Mouse (Mus musculus) MEL-GATA-1-ER (cell line): Measurements from ENCODE around the gene Dync1i1.

Experiments
- DNase-seq: peaks from one replicate; pipeline ENCODE4 v3.0.0-alpha.2; 2012; ENCODE audit warnings: low read depth; ENCODE audit errors: extremely low read depth

Gene Dync1i1

GRCm38 (mm10) chr6:5854048-5854836 lies 128.8 kb downstream of the Dync1i1 start:
- DNase-seq: no peak

- DNase-seq: no peak
Observed at GRCm38 (mm10) chr6:5855526-5855925, 130.1 kb downstream of the Dync1i1 start.

GRCm38 (mm10) chr6:5858371-5858770 lies 132.9 kb downstream of the Dync1i1 start:
- DNase-seq: peak; percentile 5

GRCm38 (mm10) chr6:5858901-5859598 lies 133.6 kb downstream of the Dync1i1 start:
- no peak for DNase-seq

- DNase-seq: no peak
Observed at GRCm38 (mm10) chr6:5859630-5860029, 134.2 kb downstream of the Dync1i1 start.

- no peak for DNase-seq
Observed at GRCm38 (mm10) chr6:5866091-5866490, 140.7 kb downstream of the Dync1i1 start.

GRCm38 (mm10) chr6:5867221-5867620 lies 141.8 kb downstream of the Dync1i1 start:
- DNase-seq: no peak

- DNase-seq: no peak
Observed at GRCm38 (mm10) chr6:5871060-5871459, 145.6 kb downstream of the Dync1i1 start.

- DNase-seq: no peak
Observed at GRCm38 (mm10) chr6:5871581-5872298, 146.3 kb downstream of the Dync1i1 start.

- DNase-seq: no peak
Observed at GRCm38 (mm10) chr6:5889341-5889740, 163.9 kb downstream of the Dync1i1 start.

- no peak for DNase-seq
Observed at GRCm38 (mm10) chr6:5911295-5911694, 185.9 kb downstream of the Dync1i1 start.

- no peak for DNase-seq
Observed at GRCm38 (mm10) chr6:5915028-5915427, 189.6 kb downstream of the Dync1i1 start.

- DNase-seq: no peak
Observed at GRCm38 (mm10) chr6:5920670-5921069, 195.2 kb downstream of the Dync1i1 start.

GRCm38 (mm10) chr6:5922676-5923075 lies 197.2 kb downstream of the Dync1i1 start:
- DNase-seq: no peak

- DNase-seq: no peak
Observed at GRCm38 (mm10) chr6:5923148-5923547, 197.7 kb downstream of the Dync1i1 start.

GRCm38 (mm10) chr6:5930140-5930539 lies 204.7 kb downstream of the Dync1i1 start:
- DNase-seq: no peak

GRCm38 (mm10) chr6:5935587-5936353 lies 210.3 kb downstream of the Dync1i1 start:
- no peak for DNase-seq

- no peak for DNase-seq
Observed at GRCm38 (mm10) chr6:5949812-5950392, 224.5 kb downstream of the Dync1i1 start.

GRCm38 (mm10) chr6:5956316-5956913 lies 231.0 kb downstream of the Dync1i1 start:
- DNase-seq: no peak

GRCm38 (mm10) chr6:5960728-5961127 lies 235.3 kb downstream of the Dync1i1 start:
- DNase-seq: no peak

- no peak for DNase-seq
Observed at GRCm38 (mm10) chr6:5961960-5962359, 236.5 kb downstream of the Dync1i1 start.
